Mouse (Mus musculus) A20 (cell line): ENCODE data around the gene Dst.
A peak's percentile ranks its signal among the peaks of the same experiment; 100 is the strongest.

Source experiments
- DNase-seq: peaks from one replicate; pipeline ENCODE4 v3.0.0-alpha.2; 2011; ENCODE audit warnings: low read depth, low spot score

Gene Dst

DNA sequence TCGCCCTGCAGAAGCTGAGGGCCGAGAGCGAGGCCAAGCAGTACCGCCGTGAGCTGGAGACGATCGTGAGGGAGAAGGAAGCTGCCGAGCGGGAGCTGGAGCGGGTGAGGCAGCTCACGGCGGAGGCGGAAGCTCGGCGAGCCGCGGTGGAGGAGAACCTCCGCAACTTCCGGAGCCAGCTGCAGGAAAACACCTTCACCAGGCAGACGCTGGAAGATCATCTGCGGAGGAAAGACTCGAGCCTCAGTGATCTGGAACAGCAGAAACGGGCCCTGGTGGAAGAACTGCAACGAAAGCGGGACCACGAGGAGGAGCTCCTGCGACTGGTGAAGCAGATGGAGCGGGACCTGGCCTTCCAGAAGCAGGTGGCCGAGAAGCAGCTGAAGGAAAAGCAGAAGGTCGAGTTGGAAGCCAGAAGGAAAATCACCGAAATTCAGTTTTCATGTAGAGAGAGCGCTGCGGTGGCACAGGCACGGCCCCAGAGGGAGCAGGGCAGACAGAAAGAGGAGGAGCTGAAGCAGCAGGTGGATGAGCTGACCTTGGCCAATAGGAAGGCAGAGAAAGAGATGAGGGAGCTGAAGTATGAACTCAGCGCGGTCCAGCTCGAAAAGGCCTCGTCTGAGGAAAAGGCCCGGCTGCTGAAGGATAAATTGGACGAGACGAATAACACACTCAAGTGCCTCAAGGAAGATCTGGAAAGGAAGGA lies 270.1 kb downstream of the Dst start:
- no peak for DNase-seq

DNA sequence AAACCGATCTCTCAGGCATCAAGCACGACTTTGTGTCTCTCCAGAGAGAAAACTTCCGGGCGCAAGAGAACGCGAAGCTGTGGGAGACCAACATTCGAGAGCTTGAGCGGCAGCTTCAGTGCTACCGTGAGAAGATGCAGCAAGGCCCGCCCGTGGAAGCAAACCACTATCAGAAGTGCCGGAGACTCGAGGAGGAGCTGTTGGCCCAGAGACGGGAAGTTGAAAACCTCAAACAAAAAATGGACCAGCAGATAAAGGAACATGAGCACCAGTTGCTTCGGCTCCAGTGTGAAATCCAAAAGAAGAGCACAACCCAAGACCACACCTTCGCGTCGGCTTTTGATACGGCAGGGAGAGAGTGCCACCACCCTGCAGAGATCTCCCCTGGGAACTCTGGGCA lies 271.7 kb downstream of the Dst start:
- no peak for DNase-seq

DNA sequence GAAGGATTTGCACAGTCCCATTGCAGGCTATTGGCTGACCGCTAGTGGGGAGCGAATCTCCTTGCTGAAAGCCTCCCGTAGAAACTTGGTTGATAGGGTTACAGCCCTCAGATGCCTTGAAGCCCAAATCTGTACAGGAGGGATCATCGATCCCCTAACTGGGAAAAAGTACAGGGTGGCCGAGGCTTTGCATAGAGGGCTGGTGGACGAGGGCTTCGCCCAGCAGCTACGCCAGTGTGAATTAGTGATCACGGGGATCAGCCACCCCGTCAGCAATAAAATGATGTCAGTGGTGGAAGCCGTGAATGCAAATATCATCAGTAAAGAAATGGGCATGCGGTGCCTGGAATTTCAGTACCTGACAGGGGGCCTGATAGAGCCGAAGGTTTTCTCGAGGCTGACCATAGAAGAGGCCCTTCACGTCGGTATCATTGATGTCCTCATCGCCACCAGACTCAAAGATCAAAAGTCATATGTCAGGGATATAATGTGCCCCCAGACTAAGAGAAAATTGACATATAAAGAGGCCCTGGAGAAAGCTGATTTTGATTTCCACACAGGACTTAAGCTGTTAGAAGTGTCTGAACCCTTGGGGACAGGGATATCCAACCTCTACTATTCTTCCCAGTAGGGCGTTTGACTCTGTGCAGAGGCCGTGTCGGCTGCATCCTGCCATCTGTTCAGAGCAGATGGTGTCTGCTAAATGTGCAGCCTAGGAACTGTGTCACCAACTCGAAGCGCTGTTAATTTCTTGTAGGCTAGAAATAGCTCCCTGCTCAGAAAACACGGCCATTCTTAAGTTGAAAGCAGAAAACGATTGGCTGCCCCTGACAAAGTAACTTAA lies 274.6 kb downstream of the Dst start:
- no peak for DNase-seq

DNA sequence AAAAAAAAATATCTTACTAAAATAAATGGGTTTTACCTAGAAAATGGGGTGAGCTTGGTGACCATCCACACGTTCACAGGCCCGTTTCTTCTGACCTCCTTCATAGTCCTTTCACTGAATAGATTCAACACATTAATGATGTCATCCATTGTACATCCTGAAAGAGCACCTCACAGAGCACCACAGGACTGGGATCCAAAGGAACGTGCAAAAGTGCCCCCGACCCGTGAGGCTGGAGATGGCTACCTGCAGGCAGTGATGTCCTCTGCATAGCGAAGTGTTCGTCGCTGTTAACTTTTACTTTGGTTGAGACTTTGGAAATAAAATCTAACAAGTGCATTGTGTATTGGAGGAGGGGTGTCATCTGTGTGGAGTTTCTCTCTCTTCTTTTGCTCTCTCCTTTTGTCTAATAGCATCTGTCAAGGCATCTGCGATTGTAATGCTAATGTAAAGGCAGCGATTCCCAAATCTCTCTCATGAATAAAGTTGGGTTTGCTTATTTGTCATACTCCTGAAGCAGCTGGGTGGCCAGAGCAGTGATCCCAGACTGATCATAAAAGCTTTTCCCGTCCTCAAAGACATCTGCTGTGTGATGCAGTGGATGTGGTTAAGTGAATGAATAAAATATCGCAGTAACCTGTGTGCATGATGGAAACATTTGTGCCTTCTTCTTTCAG lies 275.4 kb downstream of the Dst start:
- DNase-seq = no peak

DNA sequence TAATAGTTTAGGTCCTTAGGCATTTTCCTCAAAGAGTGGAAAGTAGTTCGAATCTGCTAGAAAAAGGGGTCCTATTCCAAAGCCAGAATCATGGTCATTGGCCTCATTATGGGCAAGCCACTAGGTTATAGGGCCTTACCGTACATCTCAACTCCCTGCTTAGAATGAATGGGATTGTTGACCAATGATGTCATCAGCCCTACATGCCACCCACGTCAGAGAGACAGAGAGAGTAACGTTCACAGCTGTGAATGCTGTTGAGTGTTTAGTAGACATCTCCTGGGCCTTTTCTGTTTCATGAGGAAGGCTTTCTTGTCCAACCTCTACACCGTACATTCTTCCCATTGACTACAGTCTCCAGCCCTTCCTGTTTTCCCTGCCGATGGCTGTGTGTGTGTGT lies 276.2 kb downstream of the Dst start:
- DNase-seq = no peak

DNA sequence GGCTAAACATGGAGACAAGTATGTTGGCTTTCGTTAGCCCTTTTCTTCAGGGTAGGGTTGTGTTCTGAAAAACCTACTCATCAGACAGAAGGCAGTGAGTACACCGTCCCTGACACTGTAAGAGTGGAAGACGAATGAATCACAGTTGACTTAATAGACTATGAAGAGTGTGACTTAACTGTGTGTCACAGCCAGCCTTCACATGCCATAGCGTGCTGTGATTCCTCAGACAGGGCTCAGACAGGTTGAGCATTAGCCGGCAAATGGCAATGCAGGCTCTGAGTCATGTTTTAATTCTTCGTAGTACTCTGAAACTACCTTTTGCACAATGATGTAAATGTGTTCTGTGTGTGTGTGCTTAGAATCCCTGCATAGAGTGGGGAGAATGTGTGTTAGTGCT lies 278.0 kb downstream of the Dst start:
- no peak for DNase-seq

DNA sequence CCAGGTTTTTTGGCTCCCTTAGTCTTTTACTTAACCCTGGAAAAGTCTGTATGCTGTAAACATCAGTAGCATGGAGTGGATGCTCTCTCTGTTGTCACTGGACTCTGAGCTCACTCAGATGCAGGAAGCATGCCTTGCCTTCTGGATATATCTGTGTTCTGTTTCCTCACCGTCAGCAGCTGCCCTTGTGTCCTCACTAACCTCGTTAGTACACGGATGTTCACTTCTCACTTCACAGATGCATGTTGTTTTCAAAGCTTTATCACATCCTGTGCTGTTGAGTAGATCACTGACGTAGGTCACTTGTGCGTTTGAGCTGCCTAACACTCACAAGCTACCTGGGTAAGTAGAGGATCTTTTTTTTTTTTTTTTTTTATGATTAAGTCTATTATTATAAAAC lies 279.5 kb downstream of the Dst start:
- no peak for DNase-seq

DNA sequence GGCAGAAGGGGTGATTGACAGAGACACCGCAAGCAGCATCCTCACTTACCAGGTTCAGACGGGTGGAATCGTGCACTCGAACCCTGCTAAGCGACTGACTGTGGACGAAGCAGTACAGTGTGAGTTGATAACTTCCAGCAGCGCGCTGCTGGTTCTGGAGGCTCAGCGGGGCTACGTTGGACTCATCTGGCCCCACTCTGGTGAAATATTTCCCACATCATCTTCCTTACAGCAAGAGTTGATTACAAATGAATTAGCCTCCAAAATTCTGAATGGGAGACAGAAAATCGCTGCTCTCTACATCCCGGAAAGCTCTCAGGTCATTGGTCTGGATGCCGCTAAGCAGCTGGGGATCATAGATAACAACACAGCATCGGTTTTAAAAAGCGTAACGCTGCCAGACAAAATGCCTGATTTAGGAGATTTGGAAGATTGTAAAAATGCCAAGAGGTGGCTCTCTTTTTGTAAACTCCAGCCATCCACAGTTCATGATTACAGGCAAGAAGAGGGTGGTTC lies 280.8 kb downstream of the Dst start:
- DNase-seq = no peak

DNA sequence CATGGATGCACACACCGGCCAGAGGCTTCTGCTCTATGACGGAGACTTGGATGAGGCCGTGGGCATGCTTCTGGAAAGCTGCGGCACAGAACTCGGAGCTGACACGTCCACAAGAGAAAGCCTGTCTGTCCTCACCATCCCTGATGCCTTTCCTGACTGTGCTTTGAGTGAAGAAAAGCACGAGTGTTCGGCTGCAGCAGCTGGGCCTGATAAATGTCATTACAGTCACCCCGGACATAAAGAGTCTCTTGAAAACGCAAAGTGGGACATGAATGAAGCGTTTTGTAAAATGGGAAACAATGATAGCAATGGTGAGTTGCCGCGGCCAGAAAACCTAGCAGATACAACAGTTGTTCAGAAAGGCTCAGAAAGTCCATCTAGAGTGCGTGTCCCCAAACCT lies 281.3 kb downstream of the Dst start:
- no peak for DNase-seq

DNA sequence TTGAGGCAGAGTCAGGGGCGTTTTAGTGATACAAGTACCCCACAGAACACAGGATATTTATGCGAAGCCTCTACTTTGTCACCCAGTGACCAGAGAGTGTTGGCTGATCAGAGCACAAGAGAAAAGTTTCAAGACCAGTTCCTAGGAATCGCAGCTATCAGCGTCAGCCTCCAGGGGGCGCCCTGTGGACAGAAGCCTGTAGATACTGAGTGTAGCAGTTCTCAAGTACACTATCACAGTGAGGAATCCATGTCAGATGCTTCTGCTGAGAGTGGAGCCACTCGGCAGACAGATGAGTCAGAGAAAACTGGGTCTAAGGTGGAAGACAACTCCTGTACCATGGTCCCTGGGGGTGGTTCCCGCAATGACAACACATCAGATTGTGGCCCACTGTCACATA lies 281.9 kb downstream of the Dst start:
- DNase-seq = peak; percentile 57

DNA sequence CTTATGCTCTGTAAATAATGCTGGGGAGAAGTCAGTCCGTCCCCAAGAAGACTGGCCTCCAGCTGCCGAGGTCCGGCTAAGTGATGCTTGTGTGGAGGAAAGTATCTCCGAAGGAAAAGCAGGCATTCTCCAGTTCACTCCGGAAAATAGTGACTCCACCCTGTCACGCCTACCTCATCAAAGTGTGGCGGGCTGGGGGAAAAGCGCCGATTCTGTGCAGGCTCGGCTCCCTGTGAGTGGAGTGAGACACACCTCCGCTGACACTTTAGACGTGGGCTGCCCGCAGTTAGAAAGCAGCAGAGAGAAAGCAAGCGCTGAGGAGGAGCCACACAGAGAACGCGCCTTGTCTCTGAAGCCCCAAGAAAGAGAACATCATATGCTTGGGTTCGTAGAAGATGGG lies 284.1 kb downstream of the Dst start:
- DNase-seq = no peak

DNA sequence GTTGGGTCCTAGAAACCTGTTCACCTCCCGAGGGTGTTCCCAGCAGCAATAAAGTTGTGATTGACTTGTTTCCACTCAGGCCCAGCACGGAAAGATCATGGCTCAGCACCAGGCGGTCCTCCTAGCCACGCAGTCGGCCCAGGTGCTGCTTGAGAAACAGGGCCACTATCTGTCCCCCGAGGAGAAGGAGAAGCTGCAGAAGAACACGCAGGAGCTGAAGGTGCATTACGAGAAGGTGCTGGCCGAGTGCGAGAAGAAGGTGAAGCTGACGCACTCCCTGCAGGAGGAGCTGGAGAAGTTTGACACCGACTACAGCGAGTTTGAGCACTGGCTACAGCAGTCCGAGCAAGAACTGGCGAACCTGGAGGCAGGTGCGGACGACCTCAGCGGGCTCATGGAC lies 292.8 kb downstream of the Dst start:
- no peak for DNase-seq

DNA sequence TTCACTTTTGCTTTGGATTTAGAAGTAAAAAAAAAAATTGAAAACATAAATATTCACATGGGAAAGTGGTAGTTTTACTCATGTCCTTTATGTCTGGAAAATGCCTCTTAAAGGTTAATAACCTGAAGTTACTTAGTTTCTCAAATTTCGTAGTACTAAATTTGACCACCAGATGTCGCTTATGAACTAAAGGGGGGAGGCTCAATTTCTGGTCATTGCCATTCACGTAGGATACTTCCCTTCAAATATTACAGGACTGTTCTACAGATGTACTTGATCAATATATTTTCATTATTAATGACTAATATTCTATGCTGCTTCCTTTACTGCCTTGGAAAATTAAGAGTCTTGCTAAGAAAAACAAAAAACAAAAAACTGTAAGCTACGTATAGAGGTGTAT lies 293.5 kb downstream of the Dst start:
- DNase-seq = peak; percentile 48

DNA sequence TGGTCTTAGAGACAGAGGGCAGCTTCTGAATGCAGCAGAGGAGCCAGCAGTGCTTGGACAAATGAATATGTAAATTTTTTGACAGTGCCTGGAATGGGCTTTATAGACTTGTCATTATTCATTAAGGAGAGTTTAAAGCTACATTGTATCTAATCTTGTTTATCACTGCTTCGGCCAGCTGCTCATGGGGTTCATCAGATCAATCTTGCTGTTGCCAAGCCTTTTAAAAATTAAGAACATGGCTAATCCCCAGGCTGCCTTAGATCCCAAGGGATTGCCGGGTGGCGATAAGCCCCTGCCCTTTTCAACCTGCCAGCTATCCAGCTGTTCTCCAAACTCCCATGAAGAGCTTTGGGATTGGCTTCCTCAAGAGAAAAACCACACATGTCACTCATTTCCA lies 303.7 kb downstream of the Dst start:
- no peak for DNase-seq

DNA sequence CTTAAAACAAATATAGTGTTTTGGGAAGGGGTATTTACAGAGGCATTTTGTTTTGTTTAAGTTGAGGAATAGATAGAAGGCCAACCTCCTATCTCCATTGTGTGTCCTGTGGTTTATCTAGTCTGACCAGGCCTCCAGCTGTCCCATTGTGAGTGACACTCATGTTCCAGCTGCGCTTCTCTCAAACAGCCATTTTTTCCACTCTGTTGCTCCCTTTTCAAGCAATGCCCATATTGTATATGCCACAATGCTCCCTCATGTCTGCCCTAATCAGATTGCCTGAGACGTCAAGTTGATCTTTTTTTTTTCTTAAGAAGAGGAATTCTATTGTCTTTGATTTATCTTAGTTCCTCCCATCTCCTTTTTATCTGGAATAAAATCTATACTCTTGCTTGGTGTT lies 308.4 kb downstream of the Dst start:
- DNase-seq = no peak

DNA sequence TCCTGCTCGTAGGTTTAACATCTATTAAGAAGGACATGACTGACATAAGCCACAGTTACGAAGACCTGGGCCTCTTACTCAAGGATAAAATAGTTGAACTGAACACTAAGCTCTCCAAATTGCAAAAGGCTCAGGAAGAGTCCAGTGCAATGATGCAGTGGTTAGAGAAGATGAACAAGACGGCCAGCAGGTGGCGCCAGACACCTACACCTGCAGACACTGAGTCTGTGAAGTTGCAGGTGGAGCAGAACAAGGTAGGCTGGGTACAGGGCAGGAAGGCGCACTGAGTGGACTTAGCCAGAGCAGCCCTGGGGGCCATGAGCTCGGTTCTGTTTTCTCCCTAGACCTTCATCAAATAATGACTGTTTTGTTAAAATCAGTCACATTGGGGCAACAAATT lies 310.3 kb downstream of the Dst start:
- peak; percentile 77 for DNase-seq

DNA sequence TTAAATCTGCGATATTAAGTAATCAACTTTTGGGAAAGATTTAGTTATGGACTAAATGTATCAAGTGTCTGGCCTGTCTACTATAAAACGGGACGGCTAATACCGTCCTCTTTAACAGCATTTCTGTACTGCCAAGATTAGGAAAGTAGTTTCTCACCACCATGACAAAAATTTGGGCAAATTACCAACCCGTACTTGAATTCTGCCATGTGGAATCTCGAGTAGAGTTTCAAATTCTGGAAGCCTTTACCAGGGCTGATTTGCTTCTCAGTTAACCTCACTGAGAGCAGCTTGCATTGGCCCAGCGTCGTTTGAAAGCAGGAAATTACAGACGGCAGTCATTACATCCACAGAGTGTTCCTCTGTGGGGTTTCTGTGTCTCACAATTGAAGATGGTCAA lies 310.8 kb downstream of the Dst start:
- DNase-seq = no peak

DNA sequence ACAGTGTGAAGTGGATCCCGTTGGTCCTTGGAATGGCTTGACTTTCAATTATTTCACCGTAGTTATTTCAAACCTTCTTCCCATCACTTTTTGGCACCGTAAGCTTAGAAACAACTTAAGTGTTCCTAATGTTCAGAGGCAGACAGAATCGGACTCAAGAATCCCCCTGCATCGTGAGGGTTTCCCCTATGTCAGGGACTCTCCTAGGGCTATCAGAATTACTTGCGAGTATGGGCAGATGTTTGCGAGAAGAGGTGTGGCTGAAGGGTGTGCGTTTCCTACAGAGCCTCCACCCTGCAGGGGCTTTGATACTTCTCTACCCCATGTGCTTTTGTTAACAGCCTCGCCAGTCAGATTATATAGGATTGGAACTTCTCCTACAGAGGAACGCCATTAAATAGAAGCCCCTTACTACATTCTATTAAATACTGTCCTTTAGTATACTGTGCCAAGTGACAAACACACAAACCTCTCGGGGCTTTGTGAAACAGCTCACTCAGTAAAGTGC lies 312.1 kb downstream of the Dst start:
- DNase-seq = peak; percentile 30

DNA sequence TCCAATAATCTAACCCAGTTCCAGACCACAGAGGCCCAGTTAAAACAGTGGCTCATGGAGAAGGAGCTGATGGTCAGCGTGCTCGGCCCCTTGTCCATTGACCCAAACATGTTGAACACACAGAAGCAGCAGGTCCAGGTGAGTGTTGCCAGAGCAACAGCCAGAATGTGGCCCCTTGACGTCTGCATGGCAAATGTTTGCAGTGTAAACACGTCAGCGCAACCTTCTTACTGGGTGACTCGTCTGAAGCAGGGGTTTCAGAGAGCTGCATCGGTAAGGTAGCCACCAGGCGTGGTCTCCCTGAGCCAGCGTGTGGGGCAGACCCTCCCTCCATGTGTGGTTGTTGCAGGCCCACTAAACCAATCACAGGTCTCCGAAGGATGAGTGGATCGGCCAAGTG lies 315.8 kb downstream of the Dst start:
- DNase-seq = no peak

DNA sequence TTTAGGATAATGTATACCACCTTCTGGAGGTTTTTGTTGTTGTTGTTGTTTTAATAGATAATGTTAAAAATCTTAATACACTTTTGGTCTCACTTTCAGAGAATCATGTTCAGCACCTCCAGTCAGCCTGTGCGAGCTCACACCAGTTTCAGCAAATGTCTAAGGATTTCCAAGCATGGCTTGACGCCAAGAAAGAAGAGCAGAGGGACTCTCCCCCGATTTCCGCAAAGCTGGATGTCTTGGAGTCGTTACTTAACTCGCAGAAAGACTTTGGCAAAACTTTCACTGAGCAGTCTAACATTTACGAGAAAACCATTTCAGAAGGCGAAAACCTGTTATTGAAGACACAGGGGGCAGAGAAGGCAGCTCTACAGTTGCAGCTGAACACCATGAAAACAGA lies 319.7 kb downstream of the Dst start:
- DNase-seq = no peak

DNA sequence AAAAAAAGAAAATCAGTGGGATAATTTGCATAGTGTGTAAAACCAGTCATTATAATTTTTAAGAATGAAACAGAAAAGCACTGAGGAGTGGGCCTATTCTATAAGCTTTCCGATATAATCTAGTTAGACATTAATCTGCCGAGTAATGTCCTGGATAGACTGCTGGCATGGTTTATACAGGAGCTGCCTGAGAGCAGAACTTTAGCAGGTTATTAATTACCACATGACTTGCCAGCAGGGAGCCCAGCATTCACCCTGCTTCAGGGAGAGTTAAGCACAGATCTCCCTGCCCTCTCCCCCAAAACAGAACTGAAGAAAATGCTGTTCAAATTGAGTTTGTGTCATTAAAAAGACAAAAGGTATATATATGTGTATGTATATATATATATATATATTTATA lies 323.0 kb downstream of the Dst start:
- DNase-seq = no peak

DNA sequence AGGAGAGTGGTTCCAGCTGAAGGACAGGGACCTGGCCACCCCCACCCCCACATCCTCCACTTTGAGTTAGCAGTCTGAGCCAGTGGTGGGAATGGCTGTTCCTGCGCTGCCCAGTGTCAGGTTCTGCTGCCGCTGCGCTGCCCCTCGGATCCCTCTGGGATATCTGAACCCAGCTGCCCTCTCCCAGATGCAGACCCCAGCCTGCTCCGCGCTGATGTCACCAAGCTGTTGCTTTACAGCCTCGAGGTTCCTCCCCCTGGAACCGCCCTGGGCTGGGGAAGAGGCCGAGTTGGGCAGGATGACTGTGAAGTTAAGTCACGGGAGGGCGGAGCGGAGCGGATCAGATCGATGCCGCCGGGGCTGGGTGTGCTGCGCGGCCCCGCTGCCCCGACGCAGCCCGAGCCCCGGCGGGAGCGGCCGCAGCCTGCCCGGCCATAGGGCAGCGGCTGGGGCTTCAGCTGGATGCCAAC lies 328.3 kb downstream of the Dst start:
- DNase-seq = no peak
